Mouse (Mus musculus): Measurements from ENCODE around the gene Adcy5. TPM values are rescaled to one million over a fixed set of nuclear protein-coding genes. Genes with fewer than 3 reads are reported as not detected.

Gene Adcy5
- total and polyA plus RNA-seq, 3 experiments = under 0.01 to 0.08 TPM; not detected in 1

DNA sequence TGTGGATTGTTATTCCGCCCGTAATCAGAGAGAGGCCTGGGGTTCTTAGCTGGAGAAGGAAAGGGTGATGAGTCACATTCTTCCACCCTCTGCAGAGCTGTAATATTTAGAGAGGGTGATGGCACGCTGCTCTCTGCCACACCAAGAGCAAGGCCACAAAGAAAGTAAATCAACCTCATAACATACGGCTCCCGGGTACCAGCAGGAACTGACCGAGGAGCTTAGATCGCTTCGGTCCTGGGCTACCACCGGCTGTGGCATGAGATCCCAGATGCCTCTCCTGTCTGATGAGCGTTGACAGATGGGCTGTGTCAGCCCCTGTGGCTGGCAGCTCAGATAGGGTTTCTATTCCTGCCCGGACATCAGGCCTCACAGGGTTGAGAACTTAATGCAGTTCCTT is 101.3 kb downstream of the Adcy5 start:
- H3K79me2 ChIP-seq (ENCODE audit: control insufficient read depth, insufficient read depth, low read length, poor library complexity) = no peaks in the 10 kb centered on the region
- H3K27me3 ChIP-seq (ENCODE audit: control insufficient read depth in 1 of 2, insufficient read depth in 2 of 2, low read length in 2 of 2) = no peaks in the 10 kb centered on the region
- no peaks in the 10 kb centered on the region for H3K9me3 ChIP-seq (replicated peaks; ENCODE audit: insufficient read depth, low read length)
- TF ChIP-seq HCFC1 (IDR thresholded peaks at IDR 0.05; ENCODE audit: low read depth, low read length) (no peak), SIN3A (IDR thresholded peaks at IDR 0.05; ENCODE audit: low read length) (no peak), MXI1 (IDR thresholded peaks at IDR 0.05; ENCODE audit: low read depth, low read length) (no peak), MYC (IDR thresholded peaks at IDR 0.05; ENCODE audit: low read depth, low read length) (no peak), USF1 (IDR thresholded peaks at IDR 0.05; ENCODE audit: low read depth, low read length) (no peak), ZMIZ1 (IDR thresholded peaks at IDR 0.05; ENCODE audit: low read depth, low read length) (no peak)
- no peak overlapping the region for H3K27ac ChIP-seq (ENCODE audit: control insufficient read depth, low read depth, low read length)
- no peaks in the 10 kb centered on the region for H3K36me3 ChIP-seq (ENCODE audit: control insufficient read depth in 1 of 2, insufficient read depth in 2 of 2, low read length in 2 of 2)
- no peaks in the 10 kb centered on the region for H3K4me1 ChIP-seq (ENCODE audit: control insufficient read depth in 1 of 2, insufficient read depth in 2 of 2, low read length in 2 of 2)
- DNase-seq (ENCODE audit: low read depth, low spot score) = no peak
- H3K9ac ChIP-seq (ENCODE audit: control insufficient read depth, low read depth, low read length, poor library complexity, severe bottlenecking) = no peak overlapping the region
- H3K4me3 ChIP-seq (ENCODE audit: control insufficient read depth in 1 of 2, insufficient read depth in 1 of 2, low read depth in 2 of 2, low read length in 2 of 2) = no peak overlapping the region

GRCm38 (mm10) chr16:35270353-35270934 is 115.8 kb downstream of the Adcy5 start:
- H3K79me2 ChIP-seq (ENCODE audit: control insufficient read depth, insufficient read depth, low read length, poor library complexity) = no peaks in the 10 kb centered on the region
- peak; percentile 50 for DNase-seq (ENCODE audit: low read depth, low spot score)
- no peaks in the 10 kb centered on the region for H3K4me1 ChIP-seq (ENCODE audit: control insufficient read depth in 1 of 2, insufficient read depth in 2 of 2, low read length in 2 of 2)
- TF ChIP-seq CTCF (IDR thresholded peaks at IDR 0.05 in 2 of 3, conservative IDR thresholded peaks at IDR 0.05 in 1 of 3; ENCODE audit: control insufficient read depth in 1 of 3, insufficient read depth in 1 of 3, low read depth in 2 of 3, low read length in 3 of 3, poor library complexity in 1 of 3, severe bottlenecking in 1 of 3) (peak; percentile 59 to 64 (median 62)), SMC3 (IDR thresholded peaks at IDR 0.05; ENCODE audit: low read depth, low read length) (peak; percentile 58), POLR2AphosphoS2 (IDR thresholded peaks at IDR 0.05; ENCODE audit: low read length) (no peak), MEF2A (IDR thresholded peaks at IDR 0.05; ENCODE audit: extremely low read depth, insufficient replicate concordance, low read depth, low read length, poor library complexity, severe bottlenecking) (no peak), ZKSCAN1 (IDR thresholded peaks at IDR 0.05; ENCODE audit: low read depth, low read length) (no peak), USF2 (IDR thresholded peaks at IDR 0.05; ENCODE audit: borderline replicate concordance in 1 of 2, insufficient read depth in 1 of 2, low read depth in 1 of 2, low read length in 2 of 2) (no peak), RAD21 (IDR thresholded peaks at IDR 0.05; ENCODE audit: low read depth, low read length) (peak; percentile 30), POLR2A (IDR thresholded peaks at IDR 0.05; ENCODE audit: control insufficient read depth in 1 of 2, insufficient read depth in 1 of 2, low read depth in 1 of 2, low read length in 2 of 2, poor library complexity in 1 of 2) (no peak)
- H3K9me3 ChIP-seq (replicated peaks; ENCODE audit: insufficient read depth, low read length) = no peaks in the 10 kb centered on the region
- H3K36me3 ChIP-seq (ENCODE audit: control insufficient read depth in 1 of 2, insufficient read depth in 2 of 2, low read length in 2 of 2) = no peaks in the 10 kb centered on the region
- no peaks in the 10 kb centered on the region for H3K27me3 ChIP-seq (ENCODE audit: control insufficient read depth in 1 of 2, insufficient read depth in 2 of 2, low read length in 2 of 2)
- no peak overlapping the region for H3K27ac ChIP-seq (ENCODE audit: control insufficient read depth, low read depth, low read length)
- H3K4me3 ChIP-seq (ENCODE audit: control insufficient read depth in 1 of 2, insufficient read depth in 1 of 2, low read depth in 2 of 2, low read length in 2 of 2) = no peak overlapping the region
- H3K9ac ChIP-seq (ENCODE audit: control insufficient read depth, low read depth, low read length, poor library complexity, severe bottlenecking) = no peak overlapping the region

DNA sequence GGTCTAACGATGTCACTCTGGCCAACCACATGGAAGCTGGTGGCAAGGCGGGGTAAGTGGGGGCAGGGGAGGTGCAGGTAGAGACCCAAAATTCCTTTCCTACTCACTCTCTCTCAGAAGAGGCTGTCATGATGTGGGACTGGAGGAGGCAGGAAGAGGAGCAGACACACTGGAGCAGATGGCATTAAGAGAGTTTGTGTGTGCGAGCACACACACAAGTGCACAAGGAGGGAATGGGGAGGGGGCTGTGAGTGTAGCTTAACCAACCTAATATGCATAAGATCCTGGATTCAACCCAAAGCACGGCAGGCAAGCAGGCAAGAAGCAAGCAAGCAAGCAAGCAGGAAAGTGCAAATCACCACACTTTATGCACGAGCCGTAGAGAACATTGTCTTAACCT is 116.3 kb downstream of the Adcy5 start:
- Histone ChIP-seq H3K4me3 (ENCODE audit: control insufficient read depth in 1 of 2, insufficient read depth in 1 of 2, low read depth in 2 of 2, low read length in 2 of 2) (no peak overlapping the region), H3K4me1 (ENCODE audit: control insufficient read depth in 1 of 2, insufficient read depth in 2 of 2, low read length in 2 of 2) (no peaks in the 10 kb centered on the region), H3K27ac (ENCODE audit: control insufficient read depth, low read depth, low read length) (no peak overlapping the region), H3K9ac (ENCODE audit: control insufficient read depth, low read depth, low read length, poor library complexity, severe bottlenecking) (no peak overlapping the region), H3K27me3 (ENCODE audit: control insufficient read depth in 1 of 2, insufficient read depth in 2 of 2, low read length in 2 of 2) (no peaks in the 10 kb centered on the region), H3K9me3 (replicated peaks; ENCODE audit: insufficient read depth, low read length) (no peaks in the 10 kb centered on the region), H3K36me3 (ENCODE audit: control insufficient read depth in 1 of 2, insufficient read depth in 2 of 2, low read length in 2 of 2) (no peaks in the 10 kb centered on the region), H3K79me2 (ENCODE audit: control insufficient read depth, insufficient read depth, low read length, poor library complexity) (no peaks in the 10 kb centered on the region)
- DNase-seq (ENCODE audit: low read depth, low spot score) = no peak
- TF ChIP-seq USF1 (IDR thresholded peaks at IDR 0.05; ENCODE audit: low read depth, low read length) (no peak), MAX (IDR thresholded peaks at IDR 0.05; ENCODE audit: low read length) (no peak), UBTF (IDR thresholded peaks at IDR 0.05; ENCODE audit: borderline replicate concordance, insufficient read depth, low read depth, low read length) (no peak), MAFK (IDR thresholded peaks at IDR 0.05; ENCODE audit: borderline replicate concordance, low read depth, low read length) (no peak), GATA1 (IDR thresholded peaks at IDR 0.05; ENCODE audit: low read depth, low read length) (no peak), POLR2AphosphoS2 (IDR thresholded peaks at IDR 0.05; ENCODE audit: low read length) (no peak), TCF12 (IDR thresholded peaks at IDR 0.05; ENCODE audit: low read depth, low read length) (no peak), KAT2A (conservative IDR thresholded peaks at IDR 0.05; ENCODE audit: low read depth, low read length) (no peak), MAZ (IDR thresholded peaks at IDR 0.05; ENCODE audit: low read depth, low read length) (no peak), SIN3A (IDR thresholded peaks at IDR 0.05; ENCODE audit: low read length) (no peak), MYB (IDR thresholded peaks at IDR 0.05; ENCODE audit: low read depth, low read length) (no peak), NELFE (IDR thresholded peaks at IDR 0.05; ENCODE audit: low read depth, low read length) (no peak), RCOR1 (IDR thresholded peaks at IDR 0.05; ENCODE audit: low read depth, low read length) (no peak), CHD1 (IDR thresholded peaks at IDR 0.05; ENCODE audit: low read depth, low read length) (no peak)

Measured in MEL (cell line).